Mouse (Mus musculus): ENCODE measurements around the gene Gm30191. TPM values are rescaled to one million over a fixed set of nuclear protein-coding genes. Genes with fewer than 3 reads are reported as not detected.
"Not testable (repeated sequence)": the region's sequence is repeated elsewhere in the genome, so short reads cannot be mapped to it uniquely, and the experiment has no call there.

Gm30191 gene
- total RNA-seq, 2 experiments from 2014 or later: not detected

DNA sequence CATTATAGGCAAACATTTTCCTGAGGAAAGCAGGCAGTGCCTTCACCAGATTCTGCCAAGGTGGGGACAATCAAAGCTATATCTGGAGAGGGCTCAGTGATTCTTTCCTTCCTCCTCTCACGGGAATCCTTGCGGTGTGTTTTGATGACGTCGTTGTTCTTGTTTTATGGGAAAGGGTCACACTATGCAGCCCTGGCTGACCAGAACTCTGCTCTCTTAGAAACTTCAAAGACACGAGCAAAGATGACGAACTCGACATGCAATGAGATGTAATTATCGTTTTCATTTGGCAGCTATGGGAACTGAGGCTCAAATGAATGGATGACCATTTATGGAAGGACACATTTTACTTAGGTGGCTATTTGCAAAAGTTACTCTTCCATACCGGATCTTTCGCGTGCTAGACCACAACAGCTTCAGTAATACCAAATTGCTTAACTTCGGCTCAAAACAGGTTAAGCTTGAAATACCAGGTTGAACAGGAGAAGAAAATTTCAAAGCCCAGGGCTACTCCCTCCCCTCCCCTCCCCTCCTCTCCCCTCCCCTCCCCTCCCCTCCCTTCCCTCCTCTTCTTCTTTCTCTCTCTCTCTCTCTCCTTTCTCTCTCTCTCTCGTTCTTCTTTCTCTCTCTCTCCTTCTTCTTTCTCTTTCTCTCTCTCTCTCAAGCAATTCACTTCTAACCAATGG, 26.1 kb downstream of the Gm30191 start:
- no peak for DNase-seq
- intact Hi-C loops (cut with DNase I; ENCODE audit: low total_unique reads): no loop called here

DNA sequence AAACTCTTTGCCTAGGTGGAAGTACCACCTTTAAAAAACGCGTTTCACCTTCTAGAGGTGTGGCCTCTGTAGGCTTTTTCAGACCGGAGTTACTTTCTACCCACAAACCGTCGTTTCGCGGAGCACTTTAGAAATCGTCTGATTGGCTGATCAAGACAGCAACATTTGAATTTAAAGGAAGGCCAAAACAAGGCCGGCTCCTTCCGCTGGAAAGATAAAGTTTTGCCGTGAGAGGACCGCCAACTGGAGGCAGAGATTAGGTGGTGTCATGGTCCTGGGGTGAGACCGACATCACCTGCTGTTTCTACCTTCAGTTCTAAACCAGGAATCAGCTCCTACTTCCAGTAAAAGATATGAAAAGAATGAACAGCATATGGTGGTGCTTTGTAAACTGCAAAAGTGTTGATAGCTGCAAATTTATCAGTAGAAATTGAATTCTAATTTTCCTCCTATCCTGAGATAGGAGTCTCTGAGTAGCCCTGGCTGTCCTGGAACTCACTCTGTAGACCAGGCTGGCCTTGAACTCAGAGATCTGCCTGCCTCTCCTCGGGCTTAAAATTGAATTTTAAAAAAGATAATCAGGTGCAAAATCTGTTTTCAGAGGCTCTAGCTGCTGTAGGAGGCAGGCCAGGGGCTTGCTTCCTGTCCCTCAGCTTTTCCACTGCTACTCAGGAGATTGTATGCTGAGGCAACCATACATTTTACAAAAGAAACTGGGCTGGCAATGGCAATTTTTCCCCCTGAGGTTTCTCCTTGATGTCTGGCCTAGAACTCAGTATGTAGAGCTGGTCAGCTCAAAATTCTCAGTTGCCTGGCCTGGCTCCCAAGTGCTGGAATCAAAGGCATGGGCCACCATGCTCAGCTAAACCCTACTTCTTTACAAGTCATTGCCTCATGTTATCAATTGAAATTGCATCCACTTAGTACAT, 26.9 kb downstream of the Gm30191 start:
- no peak for DNase-seq
- intact Hi-C loops (cut with DNase I; ENCODE audit: low total_unique reads): no loop called here

DNA sequence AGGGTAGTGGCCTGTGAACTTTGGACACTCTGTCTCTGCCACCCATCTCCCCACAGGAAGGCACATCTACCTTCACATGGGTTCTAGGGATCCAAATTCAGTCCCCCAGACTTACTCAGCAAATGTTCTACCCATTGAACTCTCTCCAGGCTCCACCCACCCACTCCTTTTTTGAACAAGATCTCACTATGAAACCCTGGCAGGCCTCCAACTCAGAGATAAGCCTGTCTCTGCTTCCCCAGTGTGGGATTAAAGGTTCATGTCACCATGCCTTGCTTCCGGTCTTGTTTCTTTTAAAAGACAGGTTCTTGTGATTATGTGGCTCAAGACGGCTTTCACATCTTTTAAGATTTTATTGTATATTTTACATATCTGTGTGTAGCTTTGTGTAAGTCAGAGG, 38.2 kb downstream of the Gm30191 start:
- no peak for DNase-seq
- intact Hi-C loops (cut with DNase I; ENCODE audit: low total_unique reads): loop anchor here (5.0 kb wide), 1 partner anchor 98 kb away; the partner anchor contains the start of gene Cep85

- DNase-seq: peak; percentile 33
- intact Hi-C loops (cut with DNase I; ENCODE audit: low total_unique reads): no loop called here
These were observed 39.8 kb downstream of the Gm30191 start for GRCm38 (mm10) chr4:134286226-134287167.

- DNase-seq: peak; percentile 97
- intact Hi-C loops (cut with DNase I; ENCODE audit: low total_unique reads): no loop called here
These were observed 40.4 kb downstream of the Gm30191 start for GRCm38 (mm10) chr4:134287168-134287564.

DNA sequence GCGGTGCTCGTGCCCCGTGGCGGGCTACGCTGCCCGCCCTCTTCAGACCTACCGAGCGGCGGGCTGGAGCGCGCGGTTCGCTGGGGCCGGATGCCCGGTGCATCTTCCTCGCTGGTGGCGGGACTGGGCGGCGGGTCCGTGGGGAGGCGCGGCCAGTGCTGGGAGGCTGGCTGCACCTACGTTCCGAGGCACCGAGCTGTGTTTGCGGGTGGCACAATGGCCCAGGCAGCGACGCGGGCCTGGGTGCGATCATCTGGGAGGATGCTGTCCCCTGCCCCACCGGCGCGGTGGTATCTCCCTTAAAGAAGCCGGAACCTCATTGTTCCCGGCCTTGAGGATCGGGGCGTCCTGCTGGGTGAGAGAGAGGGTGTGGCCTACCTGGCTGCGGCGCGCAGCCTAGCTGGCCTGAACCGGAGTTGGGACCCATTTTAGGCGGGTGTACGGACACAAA, 40.9 kb downstream of the Gm30191 start, which contains the start of gene Pdik1l:
TSS of gene Pdik1l (minus strand) at position 321 of the 451 bp plus-strand sequence.
- intact Hi-C loops (cut with DNase I; ENCODE audit: low total_unique reads): no loop called here
- peak; percentile 72 for DNase-seq

DNA sequence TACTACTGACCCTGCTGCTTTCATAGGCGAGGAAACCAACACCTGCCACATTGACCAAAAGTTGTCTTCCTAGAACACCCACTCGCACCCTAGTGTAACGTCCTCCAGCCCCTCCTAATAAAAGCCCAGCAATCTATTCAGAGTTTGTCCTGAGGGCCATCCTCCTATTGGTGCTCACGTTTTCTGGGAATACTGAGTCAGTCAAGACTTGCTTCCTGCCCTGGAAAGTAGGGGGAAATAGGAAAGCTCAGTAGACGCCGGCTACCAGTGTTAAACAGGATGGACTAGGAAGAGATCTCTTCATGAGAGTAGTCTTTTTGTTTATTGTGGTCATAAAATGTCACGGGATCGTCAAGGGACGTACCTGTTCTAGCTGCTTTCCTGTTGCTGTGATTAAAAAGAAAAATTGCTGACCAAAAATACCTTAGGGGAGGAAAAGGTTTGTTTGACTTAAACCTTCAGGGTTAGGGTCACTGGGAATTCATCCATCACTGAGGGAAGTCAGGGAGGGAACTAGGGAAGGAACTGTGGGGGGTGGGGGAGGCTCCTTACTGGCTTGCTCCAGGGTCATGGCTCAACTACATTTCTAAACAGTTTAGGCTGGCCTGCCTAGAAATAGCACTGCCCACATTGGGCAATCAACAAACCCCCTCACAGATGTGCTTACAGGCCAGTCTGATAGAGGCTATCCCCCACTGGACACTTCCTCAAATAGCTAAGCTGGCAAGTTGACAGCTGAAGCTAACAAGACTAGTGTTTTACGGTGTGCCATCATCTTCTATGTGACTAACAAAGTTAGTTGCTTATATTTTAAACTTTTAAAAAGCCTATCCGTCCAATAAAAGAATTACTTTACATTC, 41.9 kb downstream of the Gm30191 start:
- intact Hi-C loops (cut with DNase I; ENCODE audit: low total_unique reads): no loop called here
- DNase-seq: no peak

GRCm38 (mm10) chr4:134292067-134292466, 45.3 kb downstream of the Gm30191 start:
- peak; percentile 66 for DNase-seq
- intact Hi-C loops (cut with DNase I; ENCODE audit: low total_unique reads): loop anchor here (5.0 kb wide), 1 partner anchor 40 kb away; the partner anchor contains the start of gene Grrp1

DNA sequence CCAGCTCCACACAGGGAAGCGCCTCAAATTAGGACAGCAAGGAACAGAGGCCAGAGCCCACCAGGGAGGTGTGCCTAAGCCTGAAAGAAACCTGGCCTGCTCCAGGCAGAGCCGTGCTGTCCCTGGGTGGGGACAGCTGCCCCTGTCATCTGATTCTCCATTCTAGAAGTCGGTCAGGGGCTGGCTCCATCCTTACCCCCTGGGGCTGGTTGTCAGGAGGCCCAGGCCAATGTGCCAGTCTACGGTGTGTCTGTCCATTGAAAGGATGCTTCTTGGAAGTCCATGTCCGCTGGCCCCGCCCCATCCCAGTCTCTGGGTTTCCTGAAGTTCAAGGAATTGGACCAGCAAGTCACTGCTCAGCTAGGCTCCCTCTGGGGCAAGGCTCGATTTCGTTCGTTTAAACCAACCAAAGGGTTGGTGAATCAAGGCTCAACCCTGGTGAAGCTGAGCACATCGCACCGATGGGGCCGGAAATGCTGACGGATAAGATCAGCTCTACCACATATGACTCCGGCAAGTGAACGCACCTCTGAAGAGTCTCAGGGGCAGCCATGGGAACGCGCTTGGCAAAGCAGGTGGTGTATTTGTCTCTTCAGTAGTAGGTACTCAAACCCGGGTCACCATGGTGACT, 46.4 kb downstream of the Gm30191 start:
- no peak for DNase-seq
- intact Hi-C loops (cut with DNase I; ENCODE audit: low total_unique reads): loop anchor here (5.0 kb wide), 1 partner anchor 41 kb away; the partner anchor contains the start of gene Grrp1

DNA sequence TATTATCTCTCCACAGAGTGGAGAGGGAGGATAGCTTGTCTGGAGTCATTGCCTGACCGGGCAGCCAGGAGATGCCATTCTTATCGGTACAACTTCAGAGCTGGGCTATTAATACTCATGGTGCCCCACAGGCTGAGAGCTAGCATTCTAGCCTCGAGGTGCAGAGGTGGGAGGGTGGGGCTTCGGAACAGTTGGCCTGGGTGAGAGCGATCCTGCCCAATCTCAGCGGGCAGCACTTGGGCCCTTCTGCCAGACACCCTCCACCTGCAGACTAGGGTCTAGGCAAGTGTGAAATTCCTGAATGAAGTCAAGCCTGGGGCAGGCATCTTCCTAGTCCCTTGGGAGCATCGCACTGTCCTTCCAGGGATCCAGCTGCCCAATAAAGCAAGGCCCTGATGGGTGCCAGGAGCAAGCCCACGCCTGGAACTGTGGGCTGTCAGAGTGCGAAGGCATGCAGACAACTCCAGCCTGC, 47.0 kb downstream of the Gm30191 start:
- intact Hi-C loops (cut with DNase I; ENCODE audit: low total_unique reads): loop anchor here (5.0 kb wide), 1 partner anchor 41 kb away; the partner anchor contains the start of gene Grrp1
- DNase-seq: no peak

DNA sequence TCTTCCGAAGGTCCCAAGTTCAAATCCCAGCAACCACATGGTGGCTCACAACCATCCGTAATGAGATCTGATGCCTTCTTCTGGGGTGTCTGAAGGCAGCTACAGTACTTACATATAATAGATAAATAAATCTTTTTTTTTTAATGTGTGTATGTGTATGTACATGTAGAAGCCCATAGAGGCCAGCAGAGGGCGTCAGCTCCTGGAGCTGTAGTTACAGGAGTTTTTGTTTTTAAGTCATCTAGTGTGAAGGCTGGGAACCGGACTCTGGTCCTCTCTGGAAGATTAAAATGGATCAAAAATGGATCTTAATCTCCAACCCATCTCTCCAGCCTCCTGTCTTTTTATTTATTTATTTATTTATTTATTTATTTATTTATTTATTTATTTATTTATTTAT, 49.4 kb downstream of the Gm30191 start:
- intact Hi-C loops (cut with DNase I; ENCODE audit: low total_unique reads); DNase-seq: not testable (repeated sequence)

DNA sequence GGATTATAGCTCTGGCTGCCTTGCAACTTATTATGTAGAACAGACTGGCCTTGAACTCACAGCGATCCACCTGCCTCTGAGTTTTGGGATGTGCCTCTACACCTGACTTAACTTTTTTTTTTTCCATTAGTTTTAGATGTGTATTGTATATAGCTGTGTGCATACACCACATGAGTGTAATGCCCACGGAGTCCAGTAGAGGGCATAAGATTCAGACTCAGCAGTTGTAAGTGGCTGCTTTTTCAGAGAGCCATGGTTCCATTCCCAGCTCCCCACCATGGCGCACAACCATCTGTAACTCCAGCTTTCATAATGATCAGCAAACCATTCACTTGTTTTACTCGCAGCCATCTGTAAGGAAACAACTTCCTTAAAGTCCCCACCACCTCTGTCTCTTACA, 49.8 kb downstream of the Gm30191 start:
- DNase-seq: no peak
- intact Hi-C loops (cut with DNase I; ENCODE audit: low total_unique reads): no loop called here

GRCm38 (mm10) chr4:134297369-134297768, 50.6 kb downstream of the Gm30191 start:
- DNase-seq: no peak
- intact Hi-C loops (cut with DNase I; ENCODE audit: low total_unique reads): no loop called here

DNA sequence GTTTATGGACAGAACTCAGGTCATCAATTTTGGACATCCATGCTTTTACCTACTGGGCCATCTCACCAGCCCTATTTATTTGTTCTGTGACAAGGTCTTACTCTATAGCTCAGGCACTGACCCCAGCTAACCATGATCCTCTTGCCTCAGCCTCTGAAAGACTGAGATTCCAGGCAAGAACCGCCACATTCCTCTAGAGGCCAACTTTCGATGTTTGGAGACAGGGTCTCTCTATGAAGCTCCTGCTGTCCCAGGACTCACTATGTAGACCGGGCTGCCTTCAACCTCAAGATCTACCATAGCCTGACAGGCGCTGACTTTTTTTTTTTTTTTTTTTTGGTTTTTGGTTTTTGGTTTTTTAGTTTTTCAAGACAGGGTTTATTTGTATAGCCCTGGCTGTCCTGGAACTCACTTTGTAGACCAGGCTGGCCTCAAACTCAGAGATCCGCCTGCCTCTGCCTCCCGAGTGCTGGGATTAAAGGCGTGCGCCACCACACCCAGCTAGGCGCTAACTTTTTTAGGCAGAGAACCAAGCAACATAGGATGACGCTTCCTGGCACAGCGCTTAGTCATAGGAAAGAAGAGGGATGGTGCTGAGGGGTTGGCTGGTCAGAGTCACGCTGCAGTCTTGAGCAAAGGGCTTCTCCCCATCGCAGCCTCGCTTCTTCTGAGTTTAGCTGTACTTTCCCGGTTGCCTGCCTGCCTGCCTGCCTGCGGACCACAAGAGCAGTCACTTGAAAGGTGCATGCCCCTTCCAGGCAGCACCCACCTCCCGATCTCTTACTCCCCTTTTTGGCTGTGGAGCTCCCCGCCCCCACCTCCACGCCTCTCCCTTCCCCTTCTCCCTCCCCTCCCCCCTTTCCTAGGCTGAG, 52.1 kb downstream of the Gm30191 start:
- no peak for DNase-seq
- intact Hi-C loops (cut with DNase I; ENCODE audit: low total_unique reads): no loop called here

GRCm38 (mm10) chr4:134299498-134299810, 52.7 kb downstream of the Gm30191 start:
- DNase-seq: peak; percentile 46
- intact Hi-C loops (cut with DNase I; ENCODE audit: low total_unique reads): no loop called here

All from gastrocnemius, postnatal 14 days (tissue).